Mouse (Mus musculus) MEL (cell line): ENCODE measurements around the gene Ubxn4. TPM values are rescaled to one million over a fixed set of nuclear protein-coding genes. Genes with fewer than 3 reads are reported as not detected.
A peak's percentile ranks its signal among the peaks of the same experiment; 100 is the strongest.

ENCODE experiments used
- DNase-seq: peaks from one replicate; pipeline ENCODE4 v3.0.0; 2011; ENCODE audit warnings: low read depth, low spot score
- H3K27ac ChIP-seq: 2 replicates; pipeline ENCODE4 v1.5.1; 2012; ENCODE audit warnings: low read depth, mild to moderate bottlenecking, control low read depth, low read length, moderate library complexity; ENCODE audit not compliant: control insufficient read depth
- H3K27me3 ChIP-seq, 2 experiments: fragments of 150-350 bp in 1 of 2; sonication (generic) in 1 of 2; 2 replicates each; pipeline ENCODE4 v1.6.1; 2012; ENCODE audit warnings: low read length in 2 of 2, mild to moderate bottlenecking in 2 of 2, improper control_type of control experiment in 1 of 2, moderate library complexity in 1 of 2; ENCODE audit not compliant: insufficient read depth in 2 of 2, control insufficient read depth in 1 of 2
- H3K36me3 ChIP-seq, 2 experiments: 2 replicates each; pipeline ENCODE4 v1.6.1; 2012 to 2014; ENCODE audit warnings: low read length in 2 of 2, improper control_type of control experiment in 1 of 2, inconsistent platforms in 1 of 2, mild to moderate bottlenecking in 1 of 2; ENCODE audit not compliant: insufficient read depth in 2 of 2, control insufficient read depth in 1 of 2
- H3K4me1 ChIP-seq, 2 experiments: fragments of 150-350 bp in 1 of 2; sonication (generic) in 1 of 2; 2 replicates each; pipeline ENCODE4 v1.6.1; 2012; ENCODE audit warnings: low read length in 2 of 2, improper control_type of control experiment in 1 of 2, mild to moderate bottlenecking in 1 of 2; ENCODE audit not compliant: insufficient read depth in 2 of 2, control insufficient read depth in 1 of 2
- H3K4me3 ChIP-seq, 2 experiments: fragments of 150-350 bp in 1 of 2; sonication (generic) in 1 of 2; 2 replicates each; pipeline ENCODE4 v1.5.1; 2012; ENCODE audit warnings: low read depth in 2 of 2, low read length in 2 of 2, mild to moderate bottlenecking in 2 of 2, moderate library complexity in 2 of 2, control low read depth in 1 of 2, improper control_type of control experiment in 1 of 2; ENCODE audit not compliant: control insufficient read depth in 1 of 2, insufficient read depth in 1 of 2
- H3K79me2 ChIP-seq: 2 replicates; pipeline ENCODE4 v1.6.1; 2012; ENCODE audit warnings: mild to moderate bottlenecking, low read length, moderate library complexity; ENCODE audit not compliant: control insufficient read depth, poor library complexity, insufficient read depth
- H3K9ac ChIP-seq: 2 replicates; pipeline ENCODE4 v1.6.1; 2012; ENCODE audit warnings: low read depth, mild to moderate bottlenecking, control low read depth, low read length, moderate library complexity; ENCODE audit not compliant: control insufficient read depth, poor library complexity, severe bottlenecking
- H3K9me3 ChIP-seq: fragments of 150-350 bp; sonication (generic); replicated peaks from 2 replicates; pipeline ENCODE4 v1.6.1; 2012; ENCODE audit warnings: mild to moderate bottlenecking, low read length, improper control_type of control experiment, moderate library complexity; ENCODE audit not compliant: insufficient read depth
- BHLHE40 ChIP-seq: IDR thresholded peaks from 2 replicates; pipeline ENCODE4 v1.6.1; 2012; ENCODE audit warnings: low read depth, mild to moderate bottlenecking, inconsistent platforms, low read length, improper control_type of control experiment, borderline replicate concordance
- CHD2 ChIP-seq: IDR thresholded peaks from 2 replicates; pipeline ENCODE4 v1.6.1; 2011; ENCODE audit warnings: low read length, improper control_type of control experiment
- CTCF ChIP-seq, 3 experiments: IDR thresholded peaks in 2 of 3; conservative IDR thresholded peaks in 1 of 3; 2 replicates each; pipeline ENCODE4 v1.5.1; 2011 to 2012; ENCODE audit warnings: low read length in 3 of 3, low read depth in 2 of 3, mild to moderate bottlenecking in 2 of 3, improper control_type of control experiment in 1 of 3, inconsistent platforms in 1 of 3, mixed read lengths in 1 of 3, moderate library complexity in 1 of 3; ENCODE audit not compliant: control insufficient read depth in 1 of 3, insufficient read depth in 1 of 3, poor library complexity in 1 of 3, severe bottlenecking in 1 of 3
- EP300 ChIP-seq, 2 experiments: IDR thresholded peaks; 2 replicates each; pipeline ENCODE4 v1.6.1; 2011; ENCODE audit warnings: improper control_type of control experiment in 2 of 2, low read length in 2 of 2, low read depth in 1 of 2, mild to moderate bottlenecking in 1 of 2
- GABPA ChIP-seq: IDR thresholded peaks from 2 replicates; pipeline ENCODE4 v1.6.1; 2012; ENCODE audit warnings: low read depth, mild to moderate bottlenecking, inconsistent platforms, low read length, improper control_type of control experiment, moderate library complexity
- GATA1 ChIP-seq: IDR thresholded peaks from 2 replicates; pipeline ENCODE4 v1.6.1; 2011; ENCODE audit warnings: low read depth, low read length, improper control_type of control experiment
- HCFC1 ChIP-seq: IDR thresholded peaks from 2 replicates; pipeline ENCODE4 v1.6.1; 2012; ENCODE audit warnings: low read depth, mild to moderate bottlenecking, inconsistent platforms, low read length, improper control_type of control experiment, moderate library complexity
- JUND ChIP-seq: IDR thresholded peaks from 2 replicates; pipeline ENCODE4 v1.6.1; 2011; ENCODE audit warnings: low read depth, mild to moderate bottlenecking, improper control_type of control experiment, low read length
- MAZ ChIP-seq: IDR thresholded peaks from 2 replicates; pipeline ENCODE4 v1.6.1; 2012; ENCODE audit warnings: low read depth, mild to moderate bottlenecking, inconsistent platforms, low read length, improper control_type of control experiment
- NELFE ChIP-seq: IDR thresholded peaks from 2 replicates; pipeline ENCODE4 v1.6.1; 2011; ENCODE audit warnings: low read depth, low read length, improper control_type of control experiment
- POLR2AphosphoS2 ChIP-seq: IDR thresholded peaks from 2 replicates; pipeline ENCODE4 v1.6.1; 2011; ENCODE audit warnings: low read length, improper control_type of control experiment
- RAD21 ChIP-seq: IDR thresholded peaks from 2 replicates; pipeline ENCODE4 v1.6.1; 2011; ENCODE audit warnings: mild to moderate bottlenecking, low read depth, low read length, improper control_type of control experiment
- SMC3 ChIP-seq: IDR thresholded peaks from 2 replicates; pipeline ENCODE4 v1.6.1; 2011; ENCODE audit warnings: low read depth, low read length, improper control_type of control experiment
- TAL1 ChIP-seq: IDR thresholded peaks from 2 replicates; pipeline ENCODE4 v1.6.1; 2012; ENCODE audit warnings: mild to moderate bottlenecking, inconsistent platforms, low read length, moderate library complexity, mixed read lengths
- TCF12 ChIP-seq: IDR thresholded peaks from 2 replicates; pipeline ENCODE4 v1.6.1; 2014; ENCODE audit warnings: low read depth, mild to moderate bottlenecking, inconsistent platforms, low read length, improper control_type of control experiment, moderate library complexity
- USF1 ChIP-seq: IDR thresholded peaks from 2 replicates; pipeline ENCODE4 v1.6.1; 2014; ENCODE audit warnings: low read depth, mild to moderate bottlenecking, inconsistent platforms, low read length, improper control_type of control experiment, moderate library complexity
- ZNF384 ChIP-seq: IDR thresholded peaks from 2 replicates; pipeline ENCODE4 v1.6.1; 2012; ENCODE audit warnings: low read depth, mild to moderate bottlenecking, inconsistent platforms, low read length, improper control_type of control experiment
- polyA plus RNA-seq, 2 experiments: library from polyadenylated mRNA; stranded (reverse) in 1 of 2; unstranded in 1 of 2; fragments of >175 nt in 1 of 2; fragments of >200 nt in 1 of 2; gene quantifications; 2 replicates each; pipeline versions ENCODE4 v1.2.1 to v1.2.4; 2012; ENCODE audit warnings: low replicate concordance in 2 of 2, low read depth in 1 of 2; ENCODE audit not compliant: insufficient read length in 2 of 2, insufficient read depth in 1 of 2, missing spikeins in 1 of 2
- total RNA-seq: library from RNA; depleted of rRNA; stranded (reverse); fragments of 300-350 nt; gene quantifications from 2 replicates; pipeline ENCODE4 v1.2.3, GENCODE M21; 2012

Gene Ubxn4
- total and polyA plus RNA-seq, 3 experiments: 41.0 to 66.8 TPM; not detected in 1

DNA sequence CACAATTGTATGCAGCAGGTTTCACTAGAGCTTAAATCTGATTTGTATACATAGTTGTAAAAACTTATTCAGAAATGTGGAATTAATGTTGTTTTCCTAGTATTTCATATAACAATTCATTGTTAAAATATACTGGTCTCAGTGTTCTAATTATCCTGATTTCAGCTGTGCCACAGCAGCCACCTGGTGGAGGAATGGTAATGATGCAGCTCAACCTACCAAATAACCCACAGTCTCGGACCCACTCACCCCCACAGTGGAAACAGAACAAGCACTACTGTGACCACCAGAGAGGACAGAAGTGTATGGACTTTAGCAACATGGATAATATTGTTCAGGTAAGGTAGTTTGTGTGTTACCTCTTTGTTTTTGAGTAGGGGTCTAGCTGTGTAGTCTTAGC lies 20.5 kb upstream of the Ubxn4 start:
- H3K4me1 ChIP-seq: peaks cover 0 to 3% of the 10 kb centered on the region in 2 experiments; a peak in 3 of 4 replicates
- H3K9me3 ChIP-seq: no peaks in the 10 kb centered on the region
- H3K79me2 ChIP-seq: no peaks in the 10 kb centered on the region
- no peak for DNase-seq
- H3K27me3 ChIP-seq: no peaks in the 10 kb centered on the region
- H3K9ac ChIP-seq: no peak overlapping the region
- H3K4me3 ChIP-seq: no peak overlapping the region
- H3K36me3 ChIP-seq: peaks cover 11 to 16% of the 10 kb centered on the region in 2 experiments
- H3K27ac ChIP-seq: no peak overlapping the region
- TF ChIP-seq SMC3 (peak; percentile 38; the same call in 1 of the 2 replicates), CTCF (IDR thresholded peaks at IDR 0.05 in 2 of 3, conservative IDR thresholded peaks at IDR 0.05 in 1 of 3; ENCODE audit: control insufficient read depth in 1 of 3, insufficient read depth in 1 of 3, low read depth in 2 of 3, low read length in 3 of 3, poor library complexity in 1 of 3, severe bottlenecking in 1 of 3) (peak; percentile 18 to 34 (median 32)), RAD21 (peak; percentile 33), EP300 (IDR thresholded peaks at IDR 0.05; ENCODE audit: low read depth in 1 of 2, low read length in 2 of 2) (no peak)

GRCm38 (mm10) chr1:128235181-128235580 lies 8.6 kb upstream of the Ubxn4 start:
- no peak overlapping the region for H3K4me3 ChIP-seq
- TF ChIP-seq JUND (no peak), GABPA (no peak), NELFE (no peak), GATA1 (no peak), USF1 (no peak), POLR2AphosphoS2 (no peak), CTCF (IDR thresholded peaks at IDR 0.05 in 2 of 3, conservative IDR thresholded peaks at IDR 0.05 in 1 of 3; ENCODE audit: control insufficient read depth in 1 of 3, insufficient read depth in 1 of 3, low read depth in 2 of 3, low read length in 3 of 3, poor library complexity in 1 of 3, severe bottlenecking in 1 of 3) (no peak), TAL1 (no peak), ZNF384 (no peak), BHLHE40 (no peak), TCF12 (no peak), MAZ (no peak), HCFC1 (no peak), CHD2 (no peak)
- no peaks in the 10 kb centered on the region for H3K79me2 ChIP-seq
- no peak overlapping the region for H3K27ac ChIP-seq
- H3K36me3 ChIP-seq: peaks cover 0 to 25% of the 10 kb centered on the region in 2 experiments; a peak in 2 of 4 replicates
- H3K27me3 ChIP-seq: no peaks in the 10 kb centered on the region
- H3K9ac ChIP-seq: no peak overlapping the region
- H3K9me3 ChIP-seq: no peaks in the 10 kb centered on the region
- no peak for DNase-seq
- H3K4me1 ChIP-seq: no peaks in the 10 kb centered on the region
